Mouse (Mus musculus) adrenal gland, postnatal 10 days (tissue): ENCODE data around the gene Grb7. TPM values are rescaled to one million over a fixed set of nuclear protein-coding genes. Genes with fewer than 3 reads are reported as not detected.

Experiments used
- DNase-seq: peaks from one replicate; pipeline ENCODE4 v3.0.0; 2021; ENCODE audit warnings: mixed read lengths
- long read RNA-seq, 2 experiments: library from polyadenylated mRNA; stranded (forward); transcript quantifications; one replicate each; pipeline ENCODE4 v2.0.0; 2021
- total RNA-seq, 2 experiments: library from RNA; stranded (reverse); gene quantifications; 2 replicates each; pipeline ENCODE4 v1.2.3; 2021

Gene Grb7
- 10 to 100 TPM in 1 of 2 experiments, 1 to 10 TPM in 1; 6.9 to 11.1 TPM for total RNA-seq
- long read RNA-seq, experiment 1, transcript Grb7-201 (15 exons, 2,397 nt) = major isoform, 7 of 12 reads
- long read RNA-seq, experiment 1, partial matches to known transcripts = 4 of 12 reads
- long read RNA-seq, experiment 1, other reads (novel, unspliced or antisense) = 0 of 12 reads
- long read RNA-seq, experiment 2, partial matches to known transcripts = 0 of 5 reads
- long read RNA-seq, experiment 2, other reads (novel, unspliced or antisense) = 1 of 5 reads

- no peak for DNase-seq
Measured at GRCm38 (mm10) chr11:98446213-98446561, at the start of gene Grb7. TSS of gene Grb7 (plus strand) at chr11:98446394.

GRCm38 (mm10) chr11:98397946-98398345 lies 48.2 kb upstream of the Grb7 start:
- DNase-seq = no peak

- peak; percentile 92 for DNase-seq
Measured at GRCm38 (mm10) chr11:98400161-98400726, 46.0 kb upstream of the Grb7 start, which contains the start of gene Pgap3. TSS of gene Pgap3 (minus strand) at chr11:98400490.

GRCm38 (mm10) chr11:98400816-98401215 lies 45.4 kb upstream of the Grb7 start:
- DNase-seq = no peak

- no peak for DNase-seq
Measured at GRCm38 (mm10) chr11:98406621-98407020, 39.6 kb upstream of the Grb7 start.

- no peak for DNase-seq
Measured at GRCm38 (mm10) chr11:98408872-98409271, 37.3 kb upstream of the Grb7 start.

- DNase-seq = no peak
Measured at GRCm38 (mm10) chr11:98409341-98409822, 36.8 kb upstream of the Grb7 start.

GRCm38 (mm10) chr11:98412273-98412796 lies 33.9 kb upstream of the Grb7 start, which contains the start of gene Erbb2:
TSS of gene Erbb2 (plus strand) at chr11:98412470.
- DNase-seq = peak; percentile 78

- no peak for DNase-seq
Measured at GRCm38 (mm10) chr11:98412797-98413301, 33.3 kb upstream of the Grb7 start.

- no peak for DNase-seq
Measured at GRCm38 (mm10) chr11:98413731-98414130, 32.5 kb upstream of the Grb7 start.

- no peak for DNase-seq
Measured at GRCm38 (mm10) chr11:98414162-98414561, 32.0 kb upstream of the Grb7 start.

- DNase-seq = no peak
Measured at GRCm38 (mm10) chr11:98417074-98417473, 29.1 kb upstream of the Grb7 start.

- no peak for DNase-seq
Measured at GRCm38 (mm10) chr11:98418273-98418672, 27.9 kb upstream of the Grb7 start.

- no peak for DNase-seq
Measured at GRCm38 (mm10) chr11:98418939-98419547, 27.2 kb upstream of the Grb7 start.

GRCm38 (mm10) chr11:98426592-98426991 lies 19.6 kb upstream of the Grb7 start:
- no peak for DNase-seq

- no peak for DNase-seq
Measured at GRCm38 (mm10) chr11:98428436-98428835, 17.8 kb upstream of the Grb7 start.

GRCm38 (mm10) chr11:98431743-98432502 lies 14.3 kb upstream of the Grb7 start:
- no peak for DNase-seq

GRCm38 (mm10) chr11:98435723-98436122 lies 10.5 kb upstream of the Grb7 start:
- DNase-seq = no peak

GRCm38 (mm10) chr11:98437441-98437840 lies 8.8 kb upstream of the Grb7 start:
- DNase-seq = no peak

GRCm38 (mm10) chr11:98438331-98439158 lies 7.6 kb upstream of the Grb7 start, which contains the start of gene Mien1:
TSS of gene Mien1 (minus strand) at chr11:98438991.
- peak; percentile 99 for DNase-seq

- no peak for DNase-seq
Measured at GRCm38 (mm10) chr11:98443688-98444087, 2.5 kb upstream of the Grb7 start.
